Mouse (Mus musculus): ENCODE data around the gene Setx.

DNA sequence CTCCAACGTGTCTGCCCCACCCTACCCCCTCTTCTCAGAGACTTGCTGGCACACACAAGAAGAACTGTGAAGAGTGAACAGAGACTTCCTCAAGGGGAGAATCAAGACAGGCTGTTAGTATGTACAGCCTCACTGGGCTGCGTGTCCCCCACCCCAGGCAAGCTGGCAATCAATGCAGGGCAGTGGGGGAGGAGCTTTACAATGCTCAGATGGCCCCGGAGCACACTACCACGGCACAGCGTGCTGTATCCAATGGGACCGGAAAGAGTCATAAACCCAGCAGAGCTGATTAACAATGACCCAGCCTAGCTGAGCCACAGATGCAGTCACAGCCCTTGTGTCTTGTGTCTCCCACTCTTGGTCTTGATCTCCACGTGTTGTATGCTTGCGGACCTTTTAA is 25.2 kb upstream of the Setx start:
- TF ChIP-seq CTCF (IDR thresholded peaks at IDR 0.05; ENCODE audit: borderline replicate concordance, insufficient read depth, low read depth, low read length) (no peak), POLR2A (IDR thresholded peaks at IDR 0.05; ENCODE audit: borderline replicate concordance, insufficient read depth, low read length) (no peak)

Data from cerebellum, adult 2 months (tissue).